Mouse (Mus musculus): ENCODE data around the gene Hoxa6.

DNA sequence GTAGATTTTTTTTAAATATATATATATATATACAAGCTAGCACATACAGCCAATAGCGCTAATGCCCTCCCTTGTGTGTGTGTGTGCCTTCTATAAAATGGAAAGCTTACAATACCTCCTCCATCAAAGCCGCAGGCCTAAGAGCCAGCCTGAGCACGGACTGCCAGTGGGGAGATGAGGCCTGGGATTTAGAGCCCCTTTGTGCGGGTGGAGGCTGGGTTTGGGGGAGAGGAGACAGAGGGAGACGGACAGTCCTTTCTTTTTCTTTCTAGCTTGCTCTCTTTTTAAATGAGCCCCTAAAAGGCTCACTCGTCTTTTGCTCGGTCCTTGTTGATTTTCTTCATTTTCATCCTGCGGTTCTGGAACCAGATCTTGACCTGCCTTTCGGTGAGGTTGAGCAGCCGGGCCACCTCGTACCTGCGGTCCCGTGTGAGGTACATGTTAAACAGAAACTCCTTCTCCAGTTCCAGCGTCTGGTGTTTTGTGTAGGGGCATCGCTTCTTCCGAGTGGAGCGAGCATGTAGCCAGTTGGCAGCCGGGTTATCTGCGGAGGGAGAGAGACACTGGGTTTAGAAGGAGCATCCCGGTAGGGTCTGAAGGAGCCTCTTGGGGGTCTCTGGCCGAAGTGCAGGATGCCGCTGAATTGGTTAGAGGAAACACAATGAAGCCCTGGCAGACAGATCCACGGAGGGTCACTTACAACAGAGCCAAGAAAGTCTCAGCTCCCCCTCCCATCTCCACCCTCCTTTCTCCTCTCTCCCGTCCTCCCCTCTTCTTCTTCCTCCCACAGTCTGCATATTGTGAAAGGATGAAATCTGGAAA is 15.6 kb upstream of the Hoxa6 start:
- TF ChIP-seq CTCF (IDR thresholded peaks at IDR 0.05; ENCODE audit: low read depth, low read length): no peak
- no peak for TF ChIP-seq POLR2A (IDR thresholded peaks at IDR 0.05; ENCODE audit: extremely low read depth, insufficient read depth, low read length)
